Mouse (Mus musculus) small intestine, adult 2 months (tissue): ENCODE results near the gene Zfp712. TPM values are rescaled to one million over a fixed set of nuclear protein-coding genes. Genes with fewer than 3 reads are reported as not detected.

ENCODE experiments used
- H3K27ac ChIP-seq: fragments of 200-500 bp; 2 replicates; pipeline ENCODE4 v1.5.1; 2012; ENCODE audit warnings: low read depth, low read length, control low read depth, inconsistent platforms; ENCODE audit not compliant: insufficient read depth
- H3K27me3 ChIP-seq: fragments of 200-500 bp; 2 replicates; pipeline ENCODE4 v1.6.1; 2012; ENCODE audit warnings: mild to moderate bottlenecking, moderate library complexity, low read length, inconsistent platforms; ENCODE audit not compliant: control insufficient read depth, insufficient read depth
- H3K36me3 ChIP-seq: fragments of 200-500 bp; 2 replicates; pipeline ENCODE4 v1.6.1; 2012; ENCODE audit warnings: mild to moderate bottlenecking, low read length, control low read depth, inconsistent platforms; ENCODE audit not compliant: control insufficient read depth, insufficient read depth
- H3K4me1 ChIP-seq: fragments of 200-500 bp; 2 replicates; pipeline ENCODE4 v1.6.1; 2012; ENCODE audit warnings: low read length, inconsistent platforms, mixed read lengths; ENCODE audit not compliant: control insufficient read depth, insufficient read depth, insufficient read length
- H3K4me3 ChIP-seq: fragments of 200-500 bp; 2 replicates; pipeline ENCODE4 v1.5.1; 2012; ENCODE audit warnings: low read depth, mild to moderate bottlenecking, control low read depth, inconsistent platforms, low read length, moderate library complexity
- CTCF ChIP-seq: fragments of 200-500 bp; IDR thresholded peaks from 2 replicates; pipeline ENCODE4 v1.5.1; 2012; ENCODE audit warnings: low read depth, mild to moderate bottlenecking, control low read depth, inconsistent platforms, low read length, moderate library complexity, mixed read lengths; ENCODE audit not compliant: insufficient replicate concordance, insufficient read length; ENCODE audit errors: extremely low read depth
- POLR2A ChIP-seq: fragments of 200-500 bp; IDR thresholded peaks from 2 replicates; pipeline ENCODE4 v1.6.1; 2012; ENCODE audit warnings: low read depth, mild to moderate bottlenecking, control low read depth, inconsistent platforms, low read length, moderate library complexity
- WGBS: fragments of 180-500 bp; shearing (Covaris S2); methylation state at CpG from one replicate; pipeline ENCODE4 v1.1.7; 2018; 5-methylcytosine and 5-hydroxymethylcytosine counted together
- polyA plus RNA-seq: library from polyadenylated mRNA; depleted of rRNA; stranded (reverse); fragments of >200 nt; gene quantifications from 2 replicates; pipeline ENCODE4 v1.2.3, GENCODE M21; 2012; rRNA removed

Gene Zfp712
- polyA plus RNA-seq, 1 experiment, result 0.06 TPM

- WGBS, result under 1% methylated on average over 24 of the region's 24 CpGs
- peak; percentile 55; the same call in 1 of the 2 replicates for TF ChIP-seq POLR2A
- TF ChIP-seq CTCF, result no peak
- Histone ChIP-seq H3K36me3 (no peaks in the 10 kb centered on the region), H3K27me3 (no peaks in the 10 kb centered on the region), H3K27ac (peak overlapping the region; percentile 59), H3K4me3 (peak overlapping the region; percentile 78), H3K4me1 (peaks cover 7% of the 10 kb centered on the region; the same call in 1 of the 2 replicates)
Observed at GRCm38 (mm10) chr13:67081142-67081713, 20.3 kb upstream of the Zfp712 start.

DNA sequence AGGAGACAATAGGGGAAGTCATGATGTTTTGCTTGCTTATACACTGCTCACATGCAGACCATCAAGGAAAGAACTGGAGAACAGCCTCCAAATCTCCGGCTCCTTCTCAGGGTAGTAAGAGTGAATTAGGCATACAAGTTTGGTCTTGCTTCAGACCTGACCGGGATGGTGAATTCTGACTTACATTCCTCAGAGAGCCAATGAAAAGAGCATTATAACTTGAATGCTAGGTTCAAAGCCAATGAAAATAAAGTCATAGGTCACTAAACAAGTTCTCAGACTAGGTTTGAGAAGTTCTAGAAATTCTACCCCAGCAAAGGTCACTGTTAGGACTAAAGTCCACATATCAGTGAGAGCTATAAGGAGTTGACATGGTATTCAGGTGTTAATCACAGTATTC, 16.3 kb upstream of the Zfp712 start:
- no peak for TF ChIP-seq CTCF
- TF ChIP-seq POLR2A, result no peak
- H3K4me3 ChIP-seq, result no peak overlapping the region
- WGBS, result 95% methylated on average over 2 of the region's 2 CpGs

GRCm38 (mm10) chr13:67072786-67073185, 11.8 kb upstream of the Zfp712 start:
- 92% methylated on average over 2 of the region's 2 CpGs for WGBS

More for the DNA sequence above, 16.3 kb upstream of the Zfp712 start:
- Histone ChIP-seq H3K27ac (no peak overlapping the region), H3K27me3 (no peaks in the 10 kb centered on the region), H3K36me3 (peaks cover 11% of the 10 kb centered on the region), H3K4me1 (peaks cover 7% of the 10 kb centered on the region; the same call in 1 of the 2 replicates)

DNA sequence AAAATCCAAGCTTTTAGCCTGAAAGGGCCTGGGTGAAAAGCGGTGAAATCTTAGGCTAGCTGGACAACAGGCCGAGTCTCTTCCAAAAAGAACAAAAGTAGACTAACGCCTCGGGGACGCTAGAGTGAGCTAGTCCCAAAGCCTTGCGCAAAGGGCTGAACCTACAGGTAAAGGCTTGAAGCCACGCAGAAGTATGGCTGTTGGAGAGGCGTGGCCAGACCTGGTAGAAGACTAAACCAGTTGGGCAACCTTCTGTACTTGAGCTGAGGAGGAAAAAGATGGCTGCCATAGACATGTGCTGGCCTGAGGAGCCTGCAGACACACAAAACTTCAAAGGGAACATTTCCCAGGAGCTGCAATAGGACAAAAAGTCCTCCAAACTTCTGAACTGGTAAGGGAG, 4.4 kb upstream of the Zfp712 start:
- Histone ChIP-seq H3K4me1 (no peaks in the 10 kb centered on the region), H3K27ac (no peak overlapping the region), H3K27me3 (no peaks in the 10 kb centered on the region), H3K36me3 (0 out of 2 replicates have a peak, but pooled peaks cover 1% of the 10 kb centered on the region), H3K4me3 (no peak overlapping the region)
- 90% methylated on average over 8 of the region's 8 CpGs for WGBS
- TF ChIP-seq POLR2A (no peak), CTCF (no peak)

More at GRCm38 (mm10) chr13:67072786-67073185, 11.8 kb upstream of the Zfp712 start:
- no peak for TF ChIP-seq POLR2A
- no peak for TF ChIP-seq CTCF
- H3K36me3 ChIP-seq, result peaks cover 15% of the 10 kb centered on the region
- no peak overlapping the region for H3K27ac ChIP-seq
- H3K27me3 ChIP-seq, result no peaks in the 10 kb centered on the region
- H3K4me1 ChIP-seq, result peaks cover 2% of the 10 kb centered on the region; the same call in 1 of the 2 replicates
- no peak overlapping the region for H3K4me3 ChIP-seq

DNA sequence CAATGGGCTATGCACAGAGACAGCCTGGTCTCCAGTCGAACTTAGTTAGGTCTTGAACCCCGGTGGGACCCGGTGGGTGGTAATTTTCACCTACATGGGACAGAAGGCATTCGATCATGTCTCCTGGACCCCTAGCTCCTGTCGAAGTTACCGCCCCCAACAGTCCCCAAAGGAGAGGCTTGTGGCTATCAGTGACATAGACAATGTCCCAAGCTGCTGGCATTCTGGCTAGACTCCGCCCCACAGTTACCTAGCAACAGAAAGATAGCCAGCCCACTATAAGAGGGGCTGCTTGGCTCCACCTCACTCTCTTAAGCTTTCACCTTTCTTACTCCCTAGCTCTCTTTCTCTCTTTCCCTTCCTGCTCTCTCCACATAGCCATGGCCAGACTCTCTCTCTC, 1.5 kb upstream of the Zfp712 start:
- TF ChIP-seq POLR2A (no peak), CTCF (no peak)
- H3K27me3 ChIP-seq, result no peaks in the 10 kb centered on the region
- WGBS, result 67% methylated on average over 7 of the region's 7 CpGs
- H3K4me1 ChIP-seq, result peaks cover 2% of the 10 kb centered on the region; the same call in 1 of the 2 replicates
- H3K36me3 ChIP-seq, result no peaks in the 10 kb centered on the region
- no peak overlapping the region for H3K27ac ChIP-seq
- H3K4me3 ChIP-seq, result no peak overlapping the region

DNA sequence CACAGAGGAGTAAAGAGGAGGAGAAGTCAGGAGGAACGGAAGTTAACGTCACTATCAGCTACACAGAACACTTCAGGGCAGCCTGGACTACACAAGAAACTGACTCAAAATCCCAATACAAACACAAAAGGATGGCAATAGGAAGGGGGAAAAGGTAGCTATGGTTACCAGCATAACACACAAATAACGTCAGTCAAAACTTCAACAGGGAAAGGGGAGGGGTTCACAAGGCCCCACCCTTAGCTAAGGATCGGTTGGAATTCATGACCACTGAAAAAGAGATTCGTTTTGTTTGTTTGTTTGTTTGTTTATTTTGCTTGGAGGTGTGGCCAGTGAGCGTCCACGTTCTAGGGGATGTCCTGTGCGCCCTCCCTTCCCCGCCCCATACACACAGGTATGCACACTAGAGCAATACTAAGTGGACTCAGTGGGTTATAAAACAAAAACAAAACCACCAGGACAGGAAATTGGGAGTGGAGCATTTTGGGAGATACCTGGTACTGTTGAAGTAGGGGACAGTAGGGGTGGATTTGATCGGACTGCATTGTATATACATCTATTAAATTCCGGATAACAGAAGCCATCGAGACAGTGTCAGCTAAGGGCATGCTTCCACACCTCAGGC, 697 bp downstream of the Zfp712 start:
- Histone ChIP-seq H3K27ac (no peak overlapping the region), H3K4me3 (peak overlapping the region; percentile 94), H3K27me3 (no peaks in the 10 kb centered on the region), H3K4me1 (peaks cover 2% of the 10 kb centered on the region; the same call in 1 of the 2 replicates), H3K36me3 (no peaks in the 10 kb centered on the region)
- TF ChIP-seq CTCF, result no peak
- TF ChIP-seq POLR2A, result no peak
- 4% methylated on average over 12 of the region's 12 CpGs for WGBS

Other genes with a start within 250 kb of the Zfp712 start
- 0.15 and 0.20 TPM in 2 replicates for gene Gm10767, start 156.3 kb downstream of the Zfp712 start, polyA plus RNA-seq
- gene Zfp708, start 36.8 kb upstream of the Zfp712 start, polyA plus RNA-seq, result not detected in 2 replicates
- gene Gm28557, start 47.4 kb upstream of the Zfp712 start, polyA plus RNA-seq, result 1.1 and 1.5 TPM in 2 replicates
- gene Rslcan18, start 55.1 kb upstream of the Zfp712 start, polyA plus RNA-seq, result 0.03 and 0.06 TPM in 2 replicates
- 0.03 TPM in 2 replicates for gene Zfp759, start 60.5 kb upstream of the Zfp712 start, polyA plus RNA-seq
- gene Rsl1, start 112.0 kb upstream of the Zfp712 start, polyA plus RNA-seq, result 0.10 and 0.33 TPM in 2 replicates
- 0.06 TPM in 1 of 2 replicates, not detected in the other for gene Zfp455, start 133.3 kb upstream of the Zfp712 start, polyA plus RNA-seq
- gene Zfp458, start 217.3 kb upstream of the Zfp712 start, polyA plus RNA-seq, result 0.09 and 0.16 TPM in 2 replicates
- 0.22 and 0.27 TPM in 2 replicates for gene Zfp457, start 245.3 kb upstream of the Zfp712 start, polyA plus RNA-seq